Mouse (Mus musculus): ENCODE data around the gene Vps36.

- TF ChIP-seq GATA1 (IDR thresholded peaks at IDR 0.05; ENCODE audit: borderline replicate concordance, low read length), result no peak
- TF ChIP-seq FLI1 (IDR thresholded peaks at IDR 0.05; ENCODE audit: low read length), result no peak
These were observed 30.4 kb upstream of the Vps36 start for GRCm38 (mm10) chr8:22162206-22162605.

All from megakaryocyte, embryonic 14.5 days (primary cell).